Mouse (Mus musculus): ENCODE results near the gene Mprip.

DNA sequence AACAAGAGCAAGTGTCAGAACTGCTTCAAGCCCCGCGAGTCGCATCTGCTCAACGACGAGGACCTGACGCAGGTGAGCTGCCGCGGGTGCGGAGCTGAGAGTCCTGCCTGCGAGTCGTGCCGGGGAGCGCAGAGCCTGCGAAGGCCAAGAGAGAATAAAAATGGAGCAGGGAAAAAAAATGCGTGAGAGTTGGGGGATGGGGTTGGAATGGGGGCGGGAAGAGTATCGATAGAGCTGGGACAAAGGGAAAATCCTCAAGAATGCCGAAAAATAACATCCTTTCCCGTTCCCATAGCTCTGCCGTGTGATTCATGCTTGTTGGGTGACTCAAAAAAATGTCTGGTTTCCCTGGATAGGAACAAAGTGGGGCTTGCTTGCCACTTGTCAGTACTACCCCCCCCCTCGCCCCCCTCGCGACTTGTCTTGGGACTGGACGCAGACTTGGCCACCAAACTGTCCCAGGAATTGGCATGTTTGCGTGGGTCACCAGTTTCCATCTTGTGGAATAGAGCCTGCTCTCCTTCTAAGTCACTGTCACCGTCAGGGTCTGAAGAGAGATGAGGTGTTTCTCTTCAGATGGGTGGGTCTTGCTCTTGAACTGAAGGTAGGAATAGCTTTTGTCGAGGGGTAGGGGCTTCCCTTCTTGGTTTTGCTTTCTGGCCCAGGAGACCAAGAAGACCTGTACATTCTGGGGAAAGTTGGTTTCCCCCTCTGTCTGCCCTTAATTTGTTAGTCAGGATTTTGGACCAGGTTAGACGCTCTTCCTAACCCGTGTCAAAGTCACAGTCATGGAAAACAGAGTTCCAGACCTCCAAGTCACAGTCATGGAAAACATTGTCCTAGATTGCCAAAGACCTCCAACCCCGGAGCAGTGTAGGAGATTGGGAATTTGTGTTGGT lies 2.0 kb downstream of the Mprip start:
- TF ChIP-seq EP300 (IDR thresholded peaks at IDR 0.05; ENCODE audit: low read depth) (no peak), CTCF (IDR thresholded peaks at IDR 0.05; ENCODE audit: low read depth) (no peak)
